Mouse (Mus musculus): ENCODE data around the gene Ripor2. TPM values are rescaled to one million over a fixed set of nuclear protein-coding genes. Genes with fewer than 3 reads are reported as not detected.

Ripor2 gene
- polyA plus RNA-seq, 1 experiment from 2014 or later, result 3.1 TPM

GRCm38 (mm10) chr13:24548911-24549310 is 33.1 kb upstream of the Ripor2 start:
- H3K27ac ChIP-seq (ENCODE audit: low read length), result no peak overlapping the region
- ATAC-seq (no peak), DNase-seq (ENCODE audit: low spot score) (no peak)
- H3K9me3 ChIP-seq (ENCODE audit: low read length), result no peaks in the 10 kb centered on the region
- H3K4me3 ChIP-seq (ENCODE audit: low read depth, low read length), result no peak overlapping the region
- no peaks in the 10 kb centered on the region for H3K4me1 ChIP-seq (ENCODE audit: insufficient read depth, low read depth, low read length)
- TF ChIP-seq CTCF (IDR thresholded peaks at IDR 0.05), result no peak
- TF ChIP-seq EP300 (IDR thresholded peaks at IDR 0.05), result no peak
- no peak overlapping the region for H3K9ac ChIP-seq (replicated peaks; ENCODE audit: low read depth)
- no peak overlapping the region for H3K4me2 ChIP-seq (replicated peaks; ENCODE audit: low read depth, low read length)
- H3K27me3 ChIP-seq (replicated peaks; ENCODE audit: insufficient read depth, low read length), result no peaks in the 10 kb centered on the region
- H3K36me3 ChIP-seq (ENCODE audit: insufficient read depth, low read length), result no peaks in the 10 kb centered on the region

GRCm38 (mm10) chr13:24551100-24551931 is 30.7 kb upstream of the Ripor2 start:
- H3K4me2 ChIP-seq (replicated peaks; ENCODE audit: low read depth, low read length), result no peak overlapping the region

GRCm38 (mm10) chr13:24552039-24552438 is 29.9 kb upstream of the Ripor2 start:
- Histone ChIP-seq H3K4me3 (ENCODE audit: low read depth, low read length) (no peak overlapping the region), H3K4me1 (ENCODE audit: insufficient read depth, low read depth, low read length) (no peaks in the 10 kb centered on the region), H3K4me2 (replicated peaks; ENCODE audit: low read depth, low read length) (no peak overlapping the region), H3K27me3 (replicated peaks; ENCODE audit: insufficient read depth, low read length) (no peaks in the 10 kb centered on the region), H3K36me3 (ENCODE audit: insufficient read depth, low read length) (no peaks in the 10 kb centered on the region), H3K27ac (ENCODE audit: low read length) (no peak overlapping the region), H3K9ac (replicated peaks; ENCODE audit: low read depth) (no peak overlapping the region), H3K9me3 (ENCODE audit: low read length) (no peaks in the 10 kb centered on the region)
- no peak for DNase-seq (ENCODE audit: low spot score)
- ATAC-seq, result no peak
- TF ChIP-seq EP300 (IDR thresholded peaks at IDR 0.05) (no peak), CTCF (IDR thresholded peaks at IDR 0.05) (no peak)
- WGBS, result 50% methylated on average over 4 of the region's 4 CpGs

More at GRCm38 (mm10) chr13:24551100-24551931, 30.7 kb upstream of the Ripor2 start:
- DNase-seq (ENCODE audit: low spot score) (no peak), ATAC-seq (no peak)
- no peaks in the 10 kb centered on the region for H3K4me1 ChIP-seq (ENCODE audit: insufficient read depth, low read depth, low read length)
- H3K9ac ChIP-seq (replicated peaks; ENCODE audit: low read depth), result no peak overlapping the region
- no peaks in the 10 kb centered on the region for H3K27me3 ChIP-seq (replicated peaks; ENCODE audit: insufficient read depth, low read length)
- TF ChIP-seq CTCF (IDR thresholded peaks at IDR 0.05), result no peak
- no peak for TF ChIP-seq EP300 (IDR thresholded peaks at IDR 0.05)
- H3K36me3 ChIP-seq (ENCODE audit: insufficient read depth, low read length), result no peaks in the 10 kb centered on the region
- no peak overlapping the region for H3K4me3 ChIP-seq (ENCODE audit: low read depth, low read length)
- no peak overlapping the region for H3K27ac ChIP-seq (ENCODE audit: low read length)
- no peaks in the 10 kb centered on the region for H3K9me3 ChIP-seq (ENCODE audit: low read length)
- WGBS, result 35% methylated on average over 8 of the region's 14 CpGs

- no peak overlapping the region for H3K4me2 ChIP-seq (replicated peaks; ENCODE audit: low read depth, low read length)
- H3K27ac ChIP-seq (ENCODE audit: low read length), result no peak overlapping the region
- DNase-seq (ENCODE audit: low spot score) (no peak), ATAC-seq (no peak)
- H3K4me1 ChIP-seq (ENCODE audit: insufficient read depth, low read depth, low read length), result peaks cover 13% of the 10 kb centered on the region; the same call in 1 of the 2 replicates
- no peaks in the 10 kb centered on the region for H3K36me3 ChIP-seq (ENCODE audit: insufficient read depth, low read length)
- no peak for TF ChIP-seq CTCF (IDR thresholded peaks at IDR 0.05)
- no peak for TF ChIP-seq EP300 (IDR thresholded peaks at IDR 0.05)
- no peak overlapping the region for H3K9ac ChIP-seq (replicated peaks; ENCODE audit: low read depth)
- no peak overlapping the region for H3K4me3 ChIP-seq (ENCODE audit: low read depth, low read length)
- no peaks in the 10 kb centered on the region for H3K27me3 ChIP-seq (replicated peaks; ENCODE audit: insufficient read depth, low read length)
- WGBS, result 78% methylated on average over 5 of the region's 5 CpGs
- no peaks in the 10 kb centered on the region for H3K9me3 ChIP-seq (ENCODE audit: low read length)
These were observed 20.6 kb upstream of the Ripor2 start for GRCm38 (mm10) chr13:24561391-24561790.

- no peak overlapping the region for H3K4me2 ChIP-seq (replicated peaks; ENCODE audit: low read depth, low read length)
- H3K27ac ChIP-seq (ENCODE audit: low read length), result peak overlapping the region; percentile 34
- H3K9me3 ChIP-seq (ENCODE audit: low read length), result no peaks in the 10 kb centered on the region
- H3K4me1 ChIP-seq (ENCODE audit: insufficient read depth, low read depth, low read length), result peaks cover 19% of the 10 kb centered on the region; the same call in 1 of the 2 replicates
- no peak for TF ChIP-seq EP300 (IDR thresholded peaks at IDR 0.05)
- TF ChIP-seq CTCF (IDR thresholded peaks at IDR 0.05), result no peak
- H3K27me3 ChIP-seq (replicated peaks; ENCODE audit: insufficient read depth, low read length), result no peaks in the 10 kb centered on the region
- H3K36me3 ChIP-seq (ENCODE audit: insufficient read depth, low read length), result no peaks in the 10 kb centered on the region
- ATAC-seq, result no peak
- no peak overlapping the region for H3K9ac ChIP-seq (replicated peaks; ENCODE audit: low read depth)
- 48% methylated on average over 8 of the region's 8 CpGs for WGBS
- H3K4me3 ChIP-seq (ENCODE audit: low read depth, low read length), result no peak overlapping the region
- DNase-seq (ENCODE audit: low spot score), result no peak
These were observed 17.3 kb upstream of the Ripor2 start for GRCm38 (mm10) chr13:24564706-24565105.

GRCm38 (mm10) chr13:24565230-24565949 is 16.6 kb upstream of the Ripor2 start:
- H3K9me3 ChIP-seq (ENCODE audit: low read length), result no peaks in the 10 kb centered on the region
- no peak overlapping the region for H3K4me2 ChIP-seq (replicated peaks; ENCODE audit: low read depth, low read length)
- H3K36me3 ChIP-seq (ENCODE audit: insufficient read depth, low read length), result no peaks in the 10 kb centered on the region
- ATAC-seq (peak; percentile 88), DNase-seq (ENCODE audit: low spot score) (peak; percentile 88)
- no peak overlapping the region for H3K9ac ChIP-seq (replicated peaks; ENCODE audit: low read depth)
- no peaks in the 10 kb centered on the region for H3K27me3 ChIP-seq (replicated peaks; ENCODE audit: insufficient read depth, low read length)
- TF ChIP-seq EP300 (IDR thresholded peaks at IDR 0.05) (peak; percentile 91), CTCF (IDR thresholded peaks at IDR 0.05) (no peak)
- H3K27ac ChIP-seq (ENCODE audit: low read length), result peak overlapping the region; percentile 65
- H3K4me1 ChIP-seq (ENCODE audit: insufficient read depth, low read depth, low read length), result peaks cover 19% of the 10 kb centered on the region; the same call in 1 of the 2 replicates
- WGBS, result 21% methylated on average over 8 of the region's 8 CpGs
- no peak overlapping the region for H3K4me3 ChIP-seq (ENCODE audit: low read depth, low read length)
